Mouse (Mus musculus) heart, embryonic 11.5 days (tissue): ENCODE measurements at regions not wholly inside any gene's neighbourhood (a gene's known extent, or its start where the extent isn't known, plus 50 kb on each side); places are given as distances from the start of the nearest gene placed in this dataset.

ENCODE experiments used
- ATAC-seq: fragments of 200-750 bp; cut with Nextera tagmentation; replicated peaks from 2 replicates; pipeline ENCODE4 v1.8.0; 2017; ENCODE audit warnings: moderate library complexity; ENCODE audit not compliant: insufficient number of reproducible peaks, low FRiP score, low TSS enrichment
- H3K27ac ChIP-seq: fragments of 300-500 bp; sonication (generic); 2 replicates; pipeline ENCODE4 v1.5.1; 2014; ENCODE audit warnings: mild to moderate bottlenecking, low read depth, low read length
- H3K27me3 ChIP-seq: fragments of 300-500 bp; sonication (generic); 2 replicates; pipeline ENCODE4 v1.6.1; 2014; ENCODE audit warnings: mild to moderate bottlenecking, low read length, mixed read lengths; ENCODE audit not compliant: control insufficient read depth, insufficient read depth
- H3K36me3 ChIP-seq: fragments of 300-500 bp; sonication (generic); 2 replicates; pipeline ENCODE4 v1.6.1; 2014; ENCODE audit warnings: mild to moderate bottlenecking, low read length, moderate library complexity, mixed read lengths; ENCODE audit not compliant: control insufficient read depth, insufficient read depth
- H3K4me1 ChIP-seq: fragments of 300-500 bp; sonication (generic); 2 replicates; pipeline ENCODE4 v1.6.1; 2014; ENCODE audit warnings: low read length; ENCODE audit not compliant: control insufficient read depth, insufficient read depth
- H3K4me2 ChIP-seq: fragments of 300-500 bp; sonication (generic); 2 replicates; pipeline ENCODE4 v1.6.1; 2014; ENCODE audit warnings: mild to moderate bottlenecking, moderate library complexity
- H3K4me3 ChIP-seq: fragments of 300-500 bp; sonication (generic); 2 replicates; pipeline ENCODE4 v1.5.1; 2014; ENCODE audit warnings: low read depth, low read length
- H3K9ac ChIP-seq: fragments of 300-500 bp; sonication (generic); 2 replicates; pipeline ENCODE4 v1.6.1; 2014; ENCODE audit warnings: mild to moderate bottlenecking, low read depth, low read length, moderate library complexity
- H3K9me3 ChIP-seq: fragments of 300-500 bp; sonication (generic); replicated peaks from 2 replicates; pipeline ENCODE4 v1.6.1; 2016; ENCODE audit warnings: low read length; ENCODE audit not compliant: control insufficient read depth
- WGBS: fragments of 180-500 bp; shearing (Covaris S2); extraction: QIAGEN DNeasy Blood & Tissue Kit; methylation state at CpG from one replicate; pipeline ENCODE4 v1.1.7; 2014; ENCODE audit not compliant: insufficient replicate concordance; 5-methylcytosine and 5-hydroxymethylcytosine counted together

DNA sequence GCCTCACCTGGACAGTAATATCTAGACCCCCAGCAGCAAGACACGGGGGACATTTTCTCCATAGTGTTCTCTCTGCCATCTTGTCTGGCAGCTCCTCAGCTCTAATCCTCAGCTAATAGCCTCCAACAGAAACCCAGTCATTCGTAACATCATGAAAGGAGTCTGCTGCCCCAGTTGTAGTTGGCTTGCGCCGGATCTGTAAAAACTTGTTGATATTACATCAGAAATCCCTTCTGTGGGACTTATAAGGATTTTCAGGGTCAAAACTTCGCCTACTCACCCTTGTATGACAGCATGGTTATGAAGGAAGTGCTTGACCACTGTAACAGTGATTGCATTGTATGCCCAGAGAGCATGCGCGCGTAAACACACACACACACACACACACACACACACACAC lies 96.8 kb upstream of the Fat1 start:
- Histone ChIP-seq H3K27me3 (no peaks in the 10 kb centered on the region), H3K4me3 (no peak overlapping the region), H3K4me2 (no peak overlapping the region), H3K4me1 (no peaks in the 10 kb centered on the region), H3K9ac (no peak overlapping the region), H3K27ac (no peak overlapping the region), H3K9me3 (no peaks in the 10 kb centered on the region), H3K36me3 (no peaks in the 10 kb centered on the region)
- WGBS = 91% methylated on average over 8 of the region's 8 CpGs
- ATAC-seq = no peak

DNA sequence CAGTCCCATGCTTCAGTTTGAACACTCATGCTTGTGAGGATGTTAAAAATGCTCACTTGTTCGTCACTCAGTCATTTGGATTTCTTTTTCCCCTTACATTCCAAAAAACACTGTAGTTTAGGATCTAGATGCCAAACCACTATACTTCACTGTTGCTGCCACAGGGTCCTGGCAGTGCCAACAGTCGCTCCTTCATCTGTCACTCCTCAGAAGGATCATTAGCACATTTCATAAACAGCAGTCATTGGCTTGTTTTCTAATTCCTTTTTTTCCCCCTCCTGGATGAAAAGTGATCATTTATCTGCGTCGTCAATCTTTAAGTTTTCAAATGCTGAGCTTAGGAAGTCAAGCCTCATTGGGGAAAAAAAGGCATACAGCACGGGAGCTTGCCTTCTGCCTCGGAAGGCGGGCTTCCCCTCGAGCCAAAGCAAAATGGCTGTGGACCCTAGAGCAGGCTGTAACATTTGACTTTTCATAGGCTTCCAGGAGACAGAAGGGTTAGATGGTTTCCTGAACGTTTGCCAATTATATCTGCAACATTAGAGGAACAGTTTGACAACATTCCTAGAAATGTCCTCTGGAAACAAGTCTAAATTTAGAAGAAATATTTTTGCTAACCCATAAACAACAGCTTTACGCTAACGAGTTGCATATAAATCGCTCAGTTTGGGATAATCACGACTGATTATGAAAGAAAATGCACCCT lies 95.6 kb upstream of the Fat1 start:
- no peak overlapping the region for H3K4me2 ChIP-seq
- no peaks in the 10 kb centered on the region; the same call in 1 of the 2 replicates for H3K9me3 ChIP-seq
- H3K4me3 ChIP-seq = no peak overlapping the region
- H3K4me1 ChIP-seq = no peaks in the 10 kb centered on the region
- H3K27ac ChIP-seq = no peak overlapping the region
- WGBS = 77% methylated on average over 13 of the region's 13 CpGs
- no peaks in the 10 kb centered on the region for H3K36me3 ChIP-seq
- no peak for ATAC-seq
- no peak overlapping the region for H3K9ac ChIP-seq
- H3K27me3 ChIP-seq = no peaks in the 10 kb centered on the region

DNA sequence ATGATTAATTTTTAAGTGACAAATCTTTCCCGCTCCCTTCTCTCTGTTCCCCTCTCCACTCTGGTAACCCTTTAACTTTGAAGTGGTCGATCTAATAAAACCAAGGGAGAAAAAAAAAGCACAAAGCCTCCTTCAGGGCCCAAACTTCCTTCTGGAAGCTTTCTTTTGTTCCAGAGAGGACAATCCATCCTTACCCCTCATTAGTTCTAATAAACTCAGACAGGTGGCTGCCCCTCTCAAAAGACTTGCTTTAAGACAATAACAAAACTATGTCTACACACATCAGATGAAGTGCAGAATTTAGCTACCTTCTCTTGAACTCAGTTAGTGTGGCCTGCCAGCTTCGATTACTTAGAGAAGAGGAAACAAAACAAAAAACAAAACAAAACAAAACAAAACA lies 94.6 kb upstream of the Fat1 start:
- no peaks in the 10 kb centered on the region for H3K36me3 ChIP-seq
- ATAC-seq = no peak
- H3K9me3 ChIP-seq = no peaks in the 10 kb centered on the region; the same call in 1 of the 2 replicates
- H3K27me3 ChIP-seq = no peaks in the 10 kb centered on the region
- H3K4me3 ChIP-seq = no peak overlapping the region
- H3K4me2 ChIP-seq = no peak overlapping the region
- no peak overlapping the region for H3K9ac ChIP-seq
- H3K4me1 ChIP-seq = no peaks in the 10 kb centered on the region
- 63% methylated on average over 3 of the region's 3 CpGs for WGBS
- no peak overlapping the region for H3K27ac ChIP-seq

DNA sequence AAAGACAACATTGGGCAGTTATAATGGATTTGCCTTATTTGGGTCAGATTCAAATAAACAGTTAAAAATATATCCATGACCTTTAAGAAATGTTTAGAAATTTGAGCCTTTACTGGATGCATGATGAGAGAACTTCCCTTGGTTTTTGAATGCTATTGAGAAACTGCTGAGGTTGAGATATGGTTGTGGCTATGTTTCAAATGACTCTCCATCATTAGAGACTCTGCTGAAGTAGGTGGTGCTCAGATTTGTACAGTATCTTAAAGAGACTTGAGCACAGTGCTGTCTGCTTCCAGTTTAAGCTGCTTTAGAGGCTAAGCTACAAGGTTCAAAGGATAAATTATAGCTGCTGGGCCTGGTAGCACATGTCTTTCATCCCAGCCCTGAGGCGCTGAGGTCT lies 90.9 kb upstream of the Fat1 start:
- no peak for ATAC-seq
- Histone ChIP-seq H3K27ac (no peak overlapping the region), H3K4me2 (no peak overlapping the region), H3K9me3 (no peaks in the 10 kb centered on the region; the same call in 1 of the 2 replicates), H3K9ac (no peak overlapping the region), H3K4me3 (no peak overlapping the region), H3K27me3 (no peaks in the 10 kb centered on the region), H3K36me3 (no peaks in the 10 kb centered on the region), H3K4me1 (no peaks in the 10 kb centered on the region)
- 82% methylated on average over 1 of the region's 1 CpGs for WGBS

DNA sequence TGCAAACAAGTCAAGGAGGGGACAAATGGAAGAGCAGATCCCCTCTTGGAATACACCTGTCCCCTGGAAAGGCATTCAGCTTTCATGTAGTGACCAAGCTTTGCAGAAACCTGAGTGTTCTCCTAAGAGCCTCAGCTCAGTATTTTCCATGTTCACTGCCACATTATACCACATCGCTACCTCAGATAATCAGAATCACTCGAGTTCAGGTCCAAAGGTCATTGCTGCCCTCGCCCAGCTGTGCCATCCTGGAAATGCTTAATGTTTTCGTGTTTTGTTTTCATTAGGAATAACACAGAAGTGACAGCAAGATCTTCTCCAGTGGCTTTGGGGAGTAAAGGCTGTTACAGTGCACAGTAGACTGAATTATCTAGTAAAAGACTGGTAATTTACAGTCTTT lies 83.0 kb upstream of the Fat1 start:
- no peaks in the 10 kb centered on the region for H3K4me1 ChIP-seq
- no peaks in the 10 kb centered on the region for H3K36me3 ChIP-seq
- no peaks in the 10 kb centered on the region for H3K27me3 ChIP-seq
- H3K9ac ChIP-seq = no peak overlapping the region
- H3K4me2 ChIP-seq = no peak overlapping the region
- H3K4me3 ChIP-seq = no peak overlapping the region
- ATAC-seq = no peak
- H3K9me3 ChIP-seq = no peaks in the 10 kb centered on the region
- no peak overlapping the region for H3K27ac ChIP-seq
- 71% methylated on average over 4 of the region's 4 CpGs for WGBS

DNA sequence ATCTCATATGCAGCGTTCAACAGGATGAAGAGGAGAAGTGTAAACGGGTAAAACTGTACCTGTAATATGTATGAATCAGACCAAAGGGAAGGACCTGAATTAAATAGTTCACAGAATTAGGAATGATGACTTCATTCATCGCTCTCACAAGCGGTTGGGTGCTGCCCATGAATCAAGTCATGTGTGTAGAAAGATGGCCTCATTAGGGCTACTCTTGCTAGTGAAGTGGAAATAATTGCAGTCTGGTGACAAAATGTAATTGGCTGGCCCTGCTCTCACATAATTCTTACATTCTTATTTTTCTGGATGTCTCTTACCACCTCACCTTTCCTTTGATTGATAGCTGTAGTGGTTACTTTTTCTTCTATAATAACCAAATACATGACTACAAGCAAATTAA lies 80.1 kb upstream of the Fat1 start:
- WGBS = 88% methylated on average over 4 of the region's 4 CpGs
- no peak overlapping the region for H3K4me3 ChIP-seq

DNA sequence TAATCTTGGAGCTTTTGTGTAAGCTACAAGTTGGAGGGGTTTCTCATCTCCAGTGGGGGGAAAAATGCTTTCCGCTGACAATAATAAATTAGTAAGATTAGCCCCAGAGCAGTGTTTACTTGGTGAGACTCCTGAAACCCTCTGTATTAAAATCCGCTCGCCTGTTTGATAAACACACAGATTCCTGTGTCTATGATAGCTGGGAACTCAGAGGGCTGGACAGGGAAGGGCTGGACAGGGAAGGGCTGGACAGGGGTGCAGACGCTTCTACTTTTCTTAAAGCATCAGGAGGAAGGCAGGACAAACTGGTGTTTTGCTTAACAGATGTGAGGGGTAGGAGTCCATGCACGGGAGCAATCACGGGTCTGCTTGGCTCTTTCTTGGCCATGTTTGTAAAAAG lies 68.0 kb upstream of the Fat1 start:
- no peaks in the 10 kb centered on the region for H3K36me3 ChIP-seq
- H3K27ac ChIP-seq = no peak overlapping the region
- no peak overlapping the region for H3K4me2 ChIP-seq
- no peak for ATAC-seq
- 64% methylated on average over 6 of the region's 6 CpGs for WGBS
- no peaks in the 10 kb centered on the region for H3K4me1 ChIP-seq
- no peaks in the 10 kb centered on the region for H3K27me3 ChIP-seq
- no peaks in the 10 kb centered on the region for H3K9me3 ChIP-seq
- H3K9ac ChIP-seq = no peak overlapping the region
- H3K4me3 ChIP-seq = no peak overlapping the region

More for the DNA sequence above, 80.1 kb upstream of the Fat1 start:
- Histone ChIP-seq H3K9ac (no peak overlapping the region), H3K36me3 (no peaks in the 10 kb centered on the region), H3K27ac (no peak overlapping the region), H3K27me3 (no peaks in the 10 kb centered on the region), H3K9me3 (no peaks in the 10 kb centered on the region), H3K4me1 (no peaks in the 10 kb centered on the region), H3K4me2 (no peak overlapping the region)
- ATAC-seq = no peak

DNA sequence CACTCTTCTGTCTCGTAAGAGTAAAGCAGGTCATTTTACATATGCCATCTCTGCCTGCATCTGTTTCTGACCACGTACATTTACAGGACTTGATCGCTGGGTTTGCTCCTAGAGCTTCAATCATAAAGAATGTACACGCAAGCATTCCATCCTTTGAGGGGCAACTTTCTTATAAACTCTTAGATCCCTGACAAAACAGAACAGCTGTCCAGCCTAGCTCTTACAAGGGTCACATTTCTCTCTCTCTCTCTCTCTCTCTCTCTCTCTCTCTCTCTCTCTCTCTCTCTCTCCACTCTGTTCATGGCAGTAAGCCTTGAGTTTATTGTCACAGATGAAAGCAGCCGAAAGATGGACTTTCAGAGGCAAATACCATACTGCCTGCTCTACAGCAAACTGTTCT lies 67.6 kb upstream of the Fat1 start:
- no peaks in the 10 kb centered on the region for H3K36me3 ChIP-seq
- no peak overlapping the region for H3K9ac ChIP-seq
- H3K27me3 ChIP-seq = no peaks in the 10 kb centered on the region
- H3K4me2 ChIP-seq = no peak overlapping the region
- H3K27ac ChIP-seq = no peak overlapping the region
- no peaks in the 10 kb centered on the region for H3K4me1 ChIP-seq
- 66% methylated on average over 5 of the region's 5 CpGs for WGBS
- no peak overlapping the region for H3K4me3 ChIP-seq
- H3K9me3 ChIP-seq = no peaks in the 10 kb centered on the region
- no peak for ATAC-seq

DNA sequence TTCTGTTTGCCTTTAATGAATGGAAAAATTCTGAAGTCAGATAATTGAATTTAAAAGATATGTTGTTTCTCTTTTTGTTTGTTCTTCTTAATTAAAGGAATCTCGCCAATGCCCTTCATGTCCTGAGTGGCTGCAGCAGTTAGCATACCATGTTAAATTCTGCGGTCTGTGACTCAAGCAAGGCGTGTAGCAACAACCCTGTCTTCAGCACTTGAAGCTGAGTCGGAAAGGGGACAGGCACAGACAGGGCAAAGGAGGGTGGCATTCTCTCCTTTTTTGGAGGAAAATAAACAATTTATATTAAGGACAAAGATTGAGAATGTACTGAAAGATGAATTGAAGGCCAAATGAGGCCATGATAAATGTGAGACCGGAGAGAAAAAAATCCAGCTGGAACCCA lies 58.2 kb upstream of the Fat1 start:
- ATAC-seq = no peak
- no peak overlapping the region for H3K27ac ChIP-seq
- no peaks in the 10 kb centered on the region for H3K4me1 ChIP-seq
- H3K27me3 ChIP-seq = no peaks in the 10 kb centered on the region
- WGBS = 50% methylated on average over 5 of the region's 5 CpGs
- H3K36me3 ChIP-seq = no peaks in the 10 kb centered on the region
- H3K9me3 ChIP-seq = no peaks in the 10 kb centered on the region
- H3K9ac ChIP-seq = no peak overlapping the region
- H3K4me2 ChIP-seq = no peak overlapping the region
- H3K4me3 ChIP-seq = no peak overlapping the region
